Mouse (Mus musculus): ENCODE results near the gene Hsh2d. TPM values are rescaled to one million over a fixed set of nuclear protein-coding genes. Genes with fewer than 3 reads are reported as not detected.
A peak's percentile ranks its signal among the peaks of the same experiment; 100 is the strongest.

Hsh2d gene
- total RNA-seq (2021): under 1 TPM in 1 of 2 experiments, not detected in 1; 0.25 TPM
- long read RNA-seq: 0 reads

DNA sequence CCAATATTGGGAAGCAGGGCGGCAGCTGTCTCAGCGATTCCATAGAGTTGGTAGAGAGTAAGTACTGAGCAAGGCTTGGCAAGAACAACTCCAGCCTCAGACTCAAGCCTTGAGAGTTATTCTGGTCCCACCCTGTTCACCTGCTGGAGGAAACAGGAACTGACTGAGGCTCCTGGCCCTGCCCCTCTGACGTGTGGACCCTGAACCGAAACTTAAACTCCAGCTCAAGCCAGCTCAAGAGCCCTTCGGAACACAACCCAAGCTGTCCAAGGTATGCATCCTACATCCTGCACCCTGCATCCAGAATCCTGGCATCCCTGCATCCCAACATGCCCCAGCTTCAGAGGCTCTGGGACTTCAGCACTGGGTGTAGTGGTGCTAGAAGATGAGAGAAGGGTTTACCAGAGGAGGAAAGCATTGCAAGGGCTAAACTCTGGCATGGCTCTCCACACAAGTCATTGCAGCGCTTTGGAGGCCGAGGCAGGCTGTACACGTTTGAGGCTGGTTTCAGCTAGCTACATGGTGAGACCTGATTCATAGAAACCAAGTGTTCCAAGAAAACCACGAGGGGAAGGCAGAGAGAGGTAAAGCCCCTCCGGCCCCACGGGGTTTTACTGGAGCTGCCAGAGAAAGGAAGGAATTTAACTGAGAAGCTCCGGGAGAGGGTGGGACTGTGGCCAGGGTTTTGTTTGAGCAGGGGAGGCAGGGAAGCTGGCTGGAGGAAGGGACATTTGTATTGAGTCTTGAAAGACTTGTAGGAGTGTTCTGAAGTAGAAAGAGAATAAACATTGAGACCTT is at the start of gene Hsh2d:
Gene Hsh2d (plus strand): TSS at position 222 of the 798 bp plus-strand sequence.
- DNase-seq (ENCODE audit: low spot score in 2 of 2): no peak

DNA sequence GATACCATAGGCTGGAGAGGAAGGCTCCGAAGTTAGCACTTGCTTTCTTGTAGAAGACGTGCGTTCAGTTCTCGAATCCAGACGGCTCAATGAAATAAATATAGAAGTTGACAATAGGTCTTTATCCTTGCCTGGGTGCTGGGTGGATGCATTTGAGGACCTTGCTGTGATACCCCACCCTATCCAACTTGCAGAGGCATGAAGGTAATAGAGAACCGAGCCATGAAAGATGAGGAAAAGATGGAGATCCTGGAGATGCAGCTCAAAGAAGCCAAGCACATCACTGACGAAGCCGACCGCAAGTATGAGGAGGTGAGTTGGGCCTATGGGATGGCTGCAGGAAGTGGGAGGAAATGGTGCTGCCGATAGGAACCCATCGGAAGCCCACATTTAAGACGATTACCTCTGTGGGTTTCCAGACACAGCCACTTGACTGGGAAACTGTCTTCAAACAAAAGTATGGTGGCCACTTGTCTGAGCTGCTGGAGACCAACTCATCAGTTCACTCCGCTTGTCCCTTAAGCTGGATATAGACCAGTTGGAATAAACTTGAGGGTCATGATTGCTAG is 46.1 kb upstream of the Hsh2d start:
- DNase-seq (ENCODE audit: low spot score in 2 of 2): no peak

DNA sequence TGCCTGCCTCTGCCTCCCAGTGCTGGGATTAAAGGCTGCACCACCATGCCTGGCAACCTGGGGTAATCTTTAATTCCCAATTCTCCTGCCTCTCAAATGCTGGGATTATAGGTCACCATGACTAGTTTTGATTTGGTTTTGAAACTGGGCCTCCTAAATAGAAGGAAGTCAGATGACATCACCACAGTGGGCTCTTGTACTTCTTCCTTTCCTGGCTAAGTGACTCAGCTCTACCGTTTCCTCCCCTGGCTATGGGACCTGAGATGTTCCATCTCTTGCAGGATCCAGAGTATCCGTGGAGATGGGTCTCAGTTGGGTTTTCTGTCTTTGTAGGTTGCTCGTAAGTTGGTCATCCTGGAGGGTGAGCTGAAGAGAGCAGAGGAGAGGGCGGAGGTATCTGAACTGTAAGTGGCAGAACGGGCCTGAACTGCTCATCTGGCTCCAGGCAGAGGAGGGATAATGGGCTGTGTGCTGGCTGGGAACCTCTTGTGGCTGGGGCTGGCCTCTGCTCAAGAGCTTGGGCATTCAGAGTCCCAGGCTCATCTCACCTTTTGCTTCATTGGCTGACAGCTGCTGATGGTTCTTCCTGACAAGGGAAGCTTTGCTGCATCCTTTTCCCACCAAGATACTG is 45.0 kb upstream of the Hsh2d start:
- DNase-seq (ENCODE audit: low spot score in 2 of 2): no peak

DNA sequence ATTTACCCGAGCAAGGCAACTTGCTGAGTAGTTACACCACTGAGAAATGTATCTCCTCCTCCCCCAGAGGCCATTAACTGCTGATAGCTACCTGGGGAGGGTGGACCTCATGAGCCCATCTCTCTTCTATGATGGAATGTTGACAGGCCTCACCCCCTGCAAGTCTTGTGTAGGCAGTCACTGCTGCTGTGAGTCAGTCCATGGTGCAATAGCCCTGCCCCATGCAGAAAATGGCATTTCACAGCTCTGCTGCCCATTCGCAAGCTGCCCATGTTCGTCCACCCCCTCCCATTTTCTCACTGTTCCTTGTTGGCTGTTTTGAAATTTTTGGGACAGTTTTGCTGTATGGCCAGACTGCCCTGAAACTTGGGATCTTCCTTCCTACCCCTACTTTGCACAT is 43.9 kb upstream of the Hsh2d start:
- no peak for DNase-seq (ENCODE audit: low spot score in 2 of 2)

DNA sequence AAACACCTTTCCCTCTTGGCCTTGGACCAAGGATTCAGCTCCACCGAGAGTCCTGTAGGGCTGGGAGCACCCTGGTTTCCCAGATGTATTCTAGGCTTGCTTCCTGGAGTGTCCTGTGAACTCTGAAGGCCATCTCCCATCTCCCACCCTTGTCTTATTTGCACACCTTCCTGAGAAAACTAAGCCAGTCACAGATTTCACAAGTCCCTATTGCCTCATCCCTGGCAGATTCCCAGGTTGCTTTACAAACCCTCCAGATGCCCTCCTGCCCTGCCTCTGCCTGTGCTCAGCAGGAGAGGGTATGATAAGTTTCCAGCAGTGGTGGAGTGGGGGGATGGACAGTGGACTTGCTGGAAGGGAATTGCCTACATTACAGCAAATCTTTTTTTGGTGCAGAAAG is 43.4 kb upstream of the Hsh2d start:
- no peak for DNase-seq (ENCODE audit: low spot score in 2 of 2)

DNA sequence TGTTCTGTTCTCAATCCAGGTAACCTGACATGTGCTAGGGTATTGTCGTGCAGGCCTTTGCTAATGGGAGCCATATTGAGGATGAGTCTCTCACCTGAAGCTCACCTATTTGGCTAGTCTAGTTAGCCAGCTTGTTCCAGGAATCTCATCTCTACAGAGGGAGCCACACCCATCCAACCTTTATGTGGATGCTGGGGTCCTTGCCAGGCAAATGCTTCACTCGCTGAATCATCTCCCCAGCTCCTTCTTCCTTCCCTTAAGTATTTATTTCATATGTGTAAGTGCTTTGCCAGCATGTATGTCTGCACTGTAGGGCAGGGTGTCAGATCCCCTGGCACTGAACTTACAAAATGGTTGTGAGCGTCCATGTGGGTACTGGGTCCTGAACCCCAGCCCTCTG is 42.9 kb upstream of the Hsh2d start:
- DNase-seq (ENCODE audit: low spot score in 2 of 2): no peak

DNA sequence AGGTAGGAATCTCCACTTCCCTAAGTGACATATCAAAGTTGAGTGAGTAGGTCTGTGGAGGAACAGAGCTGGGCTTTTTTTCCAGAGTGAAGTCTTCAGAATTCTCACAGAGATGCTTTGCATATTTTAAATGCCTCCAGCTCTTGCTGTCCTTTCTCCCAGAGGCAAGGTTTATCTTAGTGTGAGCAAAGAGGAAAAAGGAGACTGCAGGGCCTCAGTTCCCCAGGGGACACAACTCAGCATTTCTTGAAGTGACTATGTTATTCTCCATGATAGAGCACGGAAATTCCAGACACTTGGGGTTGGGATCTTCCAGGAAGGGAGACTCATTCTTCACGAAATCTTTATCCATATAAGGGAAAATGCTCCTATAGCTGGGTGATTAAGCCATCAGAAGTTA is 42.2 kb upstream of the Hsh2d start:
- DNase-seq (ENCODE audit: low spot score in 2 of 2): no peak

DNA sequence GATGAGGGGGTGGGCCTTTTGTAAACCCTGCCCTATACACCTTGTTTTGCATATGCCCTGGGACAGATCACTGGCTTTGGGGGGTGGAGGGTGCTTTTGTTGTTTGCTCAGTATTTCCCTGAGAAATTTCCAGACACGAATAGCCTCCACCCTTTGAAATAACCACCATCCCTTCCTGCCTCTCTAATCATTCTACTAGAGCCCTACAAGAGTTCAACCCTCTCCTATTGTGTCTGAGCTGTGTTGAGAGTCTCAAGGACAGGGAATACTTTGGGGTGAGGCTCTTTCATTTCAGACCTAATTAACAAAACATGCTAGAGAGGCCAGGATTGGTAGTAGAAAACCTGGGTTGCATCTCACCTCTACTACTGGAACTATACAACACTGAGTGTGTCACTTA is 40.4 kb upstream of the Hsh2d start:
- DNase-seq (ENCODE audit: low spot score in 2 of 2): no peak

DNA sequence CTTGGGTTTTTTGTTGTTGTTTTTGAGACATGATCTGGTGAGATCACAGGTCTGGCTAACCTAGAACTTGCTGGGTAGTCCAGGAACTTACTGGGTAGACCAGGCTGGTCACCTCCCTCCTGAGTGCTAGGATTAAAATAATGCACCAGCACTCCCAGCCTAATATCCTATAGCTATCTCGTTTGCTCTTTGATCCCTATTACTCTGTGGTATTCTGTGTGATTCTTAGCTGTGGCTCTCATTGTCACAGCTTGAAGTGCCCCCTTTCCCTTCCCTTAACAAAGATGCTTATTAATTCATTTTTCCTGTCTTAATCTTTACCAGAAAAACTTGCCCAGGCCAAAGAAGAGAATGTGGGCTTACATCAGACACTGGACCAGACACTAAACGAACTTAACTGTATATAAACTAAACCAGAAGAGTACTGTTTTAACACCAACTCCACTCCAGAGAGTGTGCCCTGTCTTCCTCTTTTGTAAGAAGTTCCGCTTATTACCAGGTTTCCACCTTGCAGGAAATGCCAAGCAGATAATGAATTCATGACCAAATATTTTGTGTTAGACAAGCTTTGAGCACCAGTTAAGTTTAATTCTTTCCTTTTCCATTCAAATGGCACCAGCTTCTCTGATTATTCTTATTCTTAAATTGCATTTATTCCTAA is 37.9 kb upstream of the Hsh2d start:
- no peak for DNase-seq (ENCODE audit: low spot score in 2 of 2)

DNA sequence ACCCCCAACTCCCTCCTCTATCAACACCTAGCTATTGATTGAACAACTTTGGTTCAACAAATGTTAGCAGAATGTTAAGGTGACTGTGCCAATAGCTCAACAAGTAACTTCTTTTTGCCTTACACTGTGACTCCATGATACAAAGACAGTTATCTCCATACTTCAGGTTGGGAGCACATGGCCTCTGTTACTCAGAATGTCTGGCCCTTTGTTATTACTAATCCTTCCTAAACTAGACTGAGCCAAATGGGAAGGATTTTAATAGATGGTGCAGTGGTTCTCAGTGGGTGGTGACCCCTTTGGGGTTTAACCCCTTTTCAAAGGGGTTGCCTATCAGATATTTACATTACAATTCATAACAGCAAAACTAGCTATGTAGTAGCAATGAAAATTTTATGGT is 36.1 kb upstream of the Hsh2d start:
- DNase-seq (ENCODE audit: low spot score in 2 of 2): no peak

DNA sequence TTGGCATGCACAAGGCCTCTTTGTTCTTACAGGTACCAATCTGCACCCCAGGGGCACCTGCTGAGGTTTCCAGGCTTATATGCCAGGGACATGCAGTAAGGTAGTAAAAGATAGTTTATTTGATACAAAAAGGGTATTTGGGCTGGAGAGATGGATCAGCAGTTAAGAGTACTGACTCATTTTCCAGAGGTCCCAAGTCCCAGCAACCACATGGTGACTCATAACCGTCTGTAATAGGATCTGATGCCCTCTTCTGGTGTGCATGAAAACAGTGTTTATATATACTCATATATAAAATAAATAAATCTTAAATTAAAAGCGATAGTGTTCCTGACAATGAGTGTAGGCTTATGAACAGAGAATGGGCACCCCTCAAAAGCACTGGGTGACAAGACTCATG is 31.3 kb upstream of the Hsh2d start:
- DNase-seq (ENCODE audit: low spot score in 2 of 2): no peak

DNA sequence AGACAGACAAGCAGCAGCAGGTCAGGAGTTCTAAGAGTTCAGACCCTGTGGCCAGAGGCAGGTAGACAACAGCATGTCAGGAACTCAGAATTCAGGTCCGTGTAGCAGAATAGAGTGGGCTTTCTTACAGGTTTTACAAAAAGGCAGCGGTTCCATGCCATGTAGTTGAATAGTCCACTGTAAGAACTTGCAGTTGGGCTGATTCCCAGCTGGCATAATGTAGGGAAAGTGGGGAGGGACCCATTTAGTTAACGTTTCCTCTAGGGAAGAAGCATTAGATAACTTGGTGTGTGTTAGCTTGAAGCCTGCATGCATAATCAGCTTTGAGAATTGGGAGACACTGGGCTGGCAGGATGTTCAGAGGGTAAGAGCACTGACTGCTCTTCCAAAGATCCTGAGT is 30.7 kb upstream of the Hsh2d start:
- DNase-seq (ENCODE audit: low spot score in 2 of 2): no peak

DNA sequence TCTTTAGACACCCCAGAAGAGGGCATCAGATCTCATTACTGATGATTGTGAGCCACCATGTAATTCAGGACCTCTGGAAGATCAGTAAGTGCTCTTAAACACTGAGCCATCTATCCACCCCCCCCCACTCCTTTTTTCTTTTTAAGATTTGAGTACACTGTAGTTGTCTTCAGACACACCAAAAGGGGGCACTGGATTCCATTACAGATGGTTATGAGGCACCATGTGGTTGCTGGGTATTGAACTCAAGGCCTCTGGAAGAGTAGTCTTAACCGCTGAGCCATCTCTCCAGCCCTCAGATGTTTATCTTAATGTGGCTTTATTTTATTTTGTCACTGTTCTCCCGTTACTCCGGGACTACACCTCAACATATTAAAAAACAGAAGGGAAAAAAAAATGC is 29.4 kb upstream of the Hsh2d start:
- DNase-seq (ENCODE audit: low spot score in 2 of 2): no peak

DNA sequence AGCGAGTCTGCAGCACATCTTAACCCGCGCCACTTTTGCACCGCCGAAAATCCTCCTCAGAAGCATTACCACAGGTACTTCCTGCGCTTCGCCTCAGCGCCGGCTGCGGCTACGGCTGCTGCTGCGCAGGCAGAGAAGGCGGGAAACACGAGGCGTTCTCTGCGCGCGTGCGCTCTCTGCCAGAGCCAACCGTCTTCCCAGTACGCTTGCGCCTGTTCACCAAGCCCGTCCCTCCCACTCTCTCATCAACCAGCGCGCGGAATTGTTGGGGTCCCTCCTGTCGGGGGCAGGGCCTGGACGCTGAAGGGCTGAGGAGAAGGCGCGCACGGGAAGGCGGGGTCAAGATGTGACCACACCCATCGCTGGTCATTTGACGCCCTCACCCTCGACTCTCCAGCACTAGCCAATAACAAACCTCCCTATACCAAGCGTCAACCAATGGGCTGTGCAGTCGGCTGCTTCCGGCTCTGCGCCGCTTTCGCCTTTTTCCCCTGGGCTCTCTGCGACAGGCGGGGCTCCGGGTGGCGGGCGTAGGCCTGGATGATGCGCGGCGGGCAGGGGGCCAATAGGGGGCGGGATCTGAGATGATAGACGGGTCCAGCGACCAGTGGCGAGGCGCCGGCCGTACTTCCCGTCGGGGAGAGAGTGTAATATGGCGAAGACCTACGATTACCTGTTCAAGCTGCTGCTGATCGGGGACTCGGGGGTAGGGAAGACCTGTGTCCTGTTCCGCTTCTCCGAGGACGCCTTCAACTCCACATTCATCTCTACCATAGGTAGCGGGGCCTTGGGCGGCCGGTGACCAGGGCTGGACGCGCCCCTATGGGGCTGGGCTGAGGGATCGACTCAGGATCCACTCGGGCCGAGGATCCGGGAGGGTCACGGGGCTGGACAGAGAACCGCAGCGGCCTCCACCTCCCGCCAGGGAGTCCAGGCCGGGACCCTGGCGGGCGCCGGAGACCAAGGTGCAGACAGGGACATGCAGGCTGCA is 28.4 kb upstream of the Hsh2d start, which contains the start of gene Rab8a:
Gene Rab8a (plus strand): TSS at position 494 of the 991 bp plus-strand sequence.
- peak; percentile 100 for DNase-seq (ENCODE audit: low spot score in 2 of 2)

DNA sequence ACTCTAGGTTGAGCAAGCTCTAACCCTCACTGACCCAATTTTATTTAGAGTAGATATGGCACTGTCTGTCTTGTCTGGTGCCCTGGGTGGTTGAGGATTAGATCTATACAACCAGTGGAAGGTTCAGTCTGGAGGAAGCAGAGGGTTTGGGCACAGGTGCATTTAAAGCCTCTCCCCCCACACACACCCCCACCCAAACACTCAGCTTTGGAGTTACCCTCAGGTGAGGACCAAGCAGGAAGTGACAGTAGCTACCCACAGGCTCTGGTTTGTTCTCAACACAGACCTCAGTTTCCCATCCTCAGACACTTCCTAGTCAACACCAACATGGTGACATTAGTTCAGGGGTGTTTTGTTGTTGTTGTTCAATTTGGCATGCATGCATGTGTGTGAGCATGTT is 26.6 kb upstream of the Hsh2d start:
- DNase-seq (ENCODE audit: low spot score in 2 of 2): no peak

DNA sequence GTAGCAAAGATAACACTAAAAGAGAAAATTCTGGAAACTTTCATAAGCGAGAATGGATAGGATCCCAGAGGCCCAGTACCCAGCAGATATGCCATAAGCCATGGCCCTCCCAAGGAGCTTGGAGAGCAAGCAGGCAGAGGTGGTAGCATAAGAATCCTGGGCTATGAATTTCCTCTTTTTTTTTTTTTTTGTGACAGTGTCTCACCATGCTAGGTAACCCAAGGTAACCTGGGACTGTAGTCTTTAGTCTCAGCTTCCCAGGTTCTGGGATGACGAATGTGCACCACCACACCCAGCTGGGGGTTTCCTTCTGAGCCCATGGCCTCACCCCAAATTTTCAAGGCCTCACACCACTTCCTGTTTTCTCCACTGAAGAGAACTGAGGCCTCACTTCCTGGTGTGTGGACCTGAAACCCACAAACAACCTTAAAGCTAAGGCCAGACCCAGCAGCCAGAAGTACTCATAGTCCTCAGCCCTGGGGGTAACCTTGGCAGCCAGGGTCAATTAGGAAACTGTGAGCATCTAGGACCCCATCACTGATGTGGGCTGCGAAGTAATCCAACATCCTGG is 20.3 kb upstream of the Hsh2d start:
- no peak for DNase-seq (ENCODE audit: low spot score in 2 of 2)

DNA sequence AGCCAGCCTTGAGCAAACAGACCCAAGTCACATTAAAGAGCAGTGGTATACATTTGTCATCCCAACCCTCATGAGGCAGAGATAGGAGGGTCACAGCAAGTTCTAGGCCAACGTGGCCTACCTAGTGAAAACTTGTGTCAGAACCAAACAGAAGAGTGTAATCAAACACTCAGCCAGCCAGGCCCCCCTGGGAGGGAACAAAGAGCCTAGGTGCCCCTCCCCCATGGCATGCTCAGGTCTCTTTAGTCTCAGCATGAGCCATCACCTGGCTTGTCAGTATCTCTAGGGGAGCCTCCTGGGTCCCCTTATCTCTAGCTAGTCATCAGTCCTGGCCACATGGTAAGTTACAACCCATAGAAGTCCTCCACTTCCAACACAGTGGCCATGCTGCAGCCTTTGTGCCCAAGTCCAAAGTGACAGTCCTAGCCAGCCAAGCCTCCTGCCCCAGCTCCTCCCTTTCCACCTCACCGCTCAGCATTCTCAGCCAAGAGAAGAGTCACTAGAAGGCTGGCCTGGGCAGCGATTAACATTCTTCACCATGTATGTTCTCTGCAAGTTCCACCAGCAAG is 19.7 kb upstream of the Hsh2d start:
- DNase-seq (ENCODE audit: low spot score in 2 of 2): no peak

DNA sequence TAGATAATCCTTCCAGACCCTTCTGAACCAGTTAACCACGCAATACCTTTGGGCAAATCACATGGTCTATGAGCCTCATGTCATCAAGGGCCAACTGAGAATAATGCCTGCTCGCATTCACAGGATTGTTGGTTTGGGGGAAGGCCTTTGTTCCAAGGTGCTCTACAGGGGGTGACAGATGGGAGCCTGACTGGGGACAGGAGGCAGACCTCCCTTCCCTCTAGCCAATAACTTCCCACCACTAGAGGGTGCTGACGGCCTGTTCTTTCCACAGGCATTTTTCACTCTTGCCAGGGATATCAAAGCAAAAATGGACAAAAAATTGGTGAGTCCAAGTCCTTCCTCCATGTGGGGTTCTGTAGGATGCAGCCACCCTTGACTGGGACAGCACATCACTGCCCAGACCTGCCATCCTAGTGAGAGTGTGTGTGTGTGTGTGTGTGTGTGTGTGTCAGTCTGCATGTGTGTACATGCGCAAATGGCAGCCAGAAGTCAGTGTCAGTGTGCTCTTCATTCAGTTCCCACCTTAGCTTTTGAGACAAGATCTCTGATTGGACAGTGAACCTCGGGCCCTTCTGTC is 12.0 kb upstream of the Hsh2d start:
- peak; percentile 54 to 86 for DNase-seq (ENCODE audit: low spot score in 2 of 2)

DNA sequence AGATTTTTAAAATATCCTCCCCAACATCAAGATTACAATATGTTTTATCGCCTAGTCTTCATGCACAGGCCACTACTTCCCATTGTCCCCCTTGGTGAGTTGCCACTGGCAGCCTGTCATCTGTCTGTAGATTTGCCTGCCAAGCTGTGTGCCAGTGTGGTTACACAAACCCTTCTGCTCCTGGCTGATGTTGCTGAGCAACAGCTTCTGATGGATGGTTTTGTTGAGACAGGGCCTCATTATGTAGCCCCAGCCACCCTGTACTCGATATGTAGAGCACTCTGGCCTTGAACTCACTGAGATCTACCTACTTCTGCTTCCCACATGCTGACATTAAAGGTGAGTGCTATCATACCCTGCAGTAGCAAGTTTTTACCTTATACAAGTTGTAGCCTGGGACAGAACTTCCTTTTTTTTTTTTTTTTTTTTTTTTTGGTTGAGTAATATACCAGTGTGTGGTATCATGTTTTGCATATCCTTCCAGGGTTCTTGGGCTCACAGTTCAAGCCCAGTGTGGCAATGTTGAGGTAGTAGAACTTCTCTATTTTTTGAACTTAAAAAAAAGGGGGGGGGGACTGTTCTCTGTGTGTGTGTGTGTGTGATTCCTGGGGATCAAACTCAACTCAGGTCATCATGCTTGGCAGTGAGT is 5.8 kb upstream of the Hsh2d start:
- DNase-seq (ENCODE audit: low spot score in 2 of 2): peak; percentile 33 to 58

Measured in layer of hippocampus, adult 18-20 months (tissue).